Mouse (Mus musculus): ENCODE data around the gene A230072I06Rik. TPM values are rescaled to one million over a fixed set of nuclear protein-coding genes. Genes with fewer than 3 reads are reported as not detected.

Gene A230072I06Rik
- polyA plus RNA-seq, 1 experiment from 2014 or later, result 0.08 TPM

DNA sequence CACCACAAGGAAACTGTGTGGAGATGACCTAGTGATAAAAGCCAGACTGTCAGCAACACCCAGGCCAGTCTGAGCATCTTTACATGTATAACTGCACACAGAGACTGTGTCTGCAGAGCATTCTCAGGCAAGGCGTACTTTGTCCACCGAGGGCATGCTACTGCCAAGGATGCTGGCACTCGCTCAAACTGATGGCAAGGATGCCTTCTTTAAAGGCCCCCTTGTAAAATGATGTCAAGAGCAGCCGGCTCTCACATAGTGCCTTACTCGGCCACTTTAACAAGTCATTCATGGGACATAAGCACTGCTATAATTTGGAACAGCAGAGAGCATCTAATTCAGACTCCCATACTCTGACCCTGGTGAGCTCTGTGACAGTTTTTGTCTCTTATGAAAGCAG, 36.6 kb downstream of the A230072I06Rik start:
- H3K9ac ChIP-seq (ENCODE audit: low read depth, low read length), result no peak overlapping the region
- no peaks in the 10 kb centered on the region for H3K36me3 ChIP-seq (ENCODE audit: control insufficient read depth, insufficient read depth, low read length)
- 45% methylated on average over 5 of the region's 5 CpGs for WGBS
- no peaks in the 10 kb centered on the region for H3K9me3 ChIP-seq (ENCODE audit: control insufficient read depth, low read length)
- H3K4me1 ChIP-seq (ENCODE audit: control insufficient read depth, insufficient read depth, low read depth, low read length), result peaks cover 24% of the 10 kb centered on the region
- peak; percentile 22; the same call in 1 of the 2 replicates for ATAC-seq
- no peak overlapping the region for H3K4me2 ChIP-seq (ENCODE audit: low read length)
- peaks cover 19% of the 10 kb centered on the region for H3K27me3 ChIP-seq (replicated peaks; ENCODE audit: control insufficient read depth, insufficient read depth, low read length)
- no peak overlapping the region for H3K27ac ChIP-seq (ENCODE audit: low read depth, low read length)
- H3K4me3 ChIP-seq (ENCODE audit: low read length), result no peak overlapping the region

DNA sequence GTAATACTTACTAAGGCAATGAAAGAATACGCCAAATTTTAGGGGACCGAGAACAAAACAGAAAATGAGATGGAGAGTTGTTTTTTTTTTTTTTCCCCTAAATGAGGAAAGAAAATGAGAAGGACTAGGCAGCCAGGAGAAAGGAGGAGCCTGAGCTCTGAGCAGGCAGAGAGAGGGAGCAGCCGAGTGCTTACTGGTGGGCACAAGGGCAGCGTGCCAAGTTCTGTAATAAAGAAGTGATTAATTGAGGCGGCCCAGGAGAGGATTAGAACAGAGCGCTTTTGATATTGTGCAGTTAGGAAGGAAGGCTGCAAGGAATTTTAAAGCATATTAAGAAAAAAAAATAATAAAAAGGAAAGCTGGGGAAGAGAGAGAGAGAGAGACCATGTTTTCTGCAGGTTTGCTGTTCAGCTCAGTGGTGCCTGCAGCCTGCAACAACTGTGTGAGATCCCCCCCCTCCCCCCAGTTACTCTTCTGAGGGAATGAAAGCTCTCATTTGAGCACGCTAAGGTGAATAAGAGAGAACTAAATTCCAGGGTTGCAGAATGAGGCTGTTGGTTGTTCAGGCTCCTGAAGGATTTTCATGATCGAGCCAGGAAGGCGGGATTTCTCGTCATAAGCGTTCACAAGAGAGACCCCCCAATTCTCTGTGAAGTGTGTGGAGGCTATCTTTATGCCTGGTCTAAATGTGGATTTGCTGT, 41.3 kb downstream of the A230072I06Rik start:
- peak overlapping the region; percentile 63; the same call in 1 of the 2 replicates for H3K27ac ChIP-seq (ENCODE audit: low read depth, low read length)
- H3K9me3 ChIP-seq (ENCODE audit: control insufficient read depth, low read length), result no peaks in the 10 kb centered on the region
- 33% methylated on average over 11 of the region's 11 CpGs for WGBS
- no peak overlapping the region for H3K9ac ChIP-seq (ENCODE audit: low read depth, low read length)
- H3K36me3 ChIP-seq (ENCODE audit: control insufficient read depth, insufficient read depth, low read length), result no peaks in the 10 kb centered on the region
- H3K27me3 ChIP-seq (replicated peaks; ENCODE audit: control insufficient read depth, insufficient read depth, low read length), result peaks cover 36% of the 10 kb centered on the region
- peaks cover 18% of the 10 kb centered on the region for H3K4me1 ChIP-seq (ENCODE audit: control insufficient read depth, insufficient read depth, low read depth, low read length)
- no peak overlapping the region for H3K4me3 ChIP-seq (ENCODE audit: low read length)
- ATAC-seq, result peak; percentile 83
- H3K4me2 ChIP-seq (ENCODE audit: low read length), result peak overlapping the region; percentile 22

DNA sequence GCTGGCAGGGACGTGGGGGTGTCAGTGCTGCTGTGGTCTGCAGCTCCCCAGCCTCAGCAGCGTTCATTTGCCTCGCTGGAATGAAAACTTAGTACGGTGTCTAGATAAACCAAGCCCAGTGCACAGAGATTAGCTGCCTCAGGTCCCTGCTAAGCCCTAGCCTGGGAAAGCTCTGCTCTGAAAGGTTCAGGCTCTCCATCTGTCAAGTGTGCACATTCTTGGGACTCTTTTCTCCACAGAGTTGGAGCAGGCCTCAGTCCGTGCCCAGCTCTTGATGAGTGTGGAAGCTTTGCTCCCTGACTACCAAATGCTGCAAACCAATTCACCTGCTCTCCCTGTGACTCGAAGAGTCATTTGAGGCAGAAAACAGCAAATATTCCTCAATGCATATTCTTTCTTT, 43.5 kb downstream of the A230072I06Rik start:
- Histone ChIP-seq H3K4me3 (ENCODE audit: low read length) (no peak overlapping the region), H3K36me3 (ENCODE audit: control insufficient read depth, insufficient read depth, low read length) (no peaks in the 10 kb centered on the region), H3K27ac (ENCODE audit: low read depth, low read length) (no peak overlapping the region), H3K27me3 (replicated peaks; ENCODE audit: control insufficient read depth, insufficient read depth, low read length) (peaks cover 29% of the 10 kb centered on the region), H3K9ac (ENCODE audit: low read depth, low read length) (no peak overlapping the region), H3K4me1 (ENCODE audit: control insufficient read depth, insufficient read depth, low read depth, low read length) (peaks cover 26% of the 10 kb centered on the region), H3K4me2 (ENCODE audit: low read length) (no peak overlapping the region), H3K9me3 (ENCODE audit: control insufficient read depth, low read length) (no peaks in the 10 kb centered on the region)
- WGBS, result 71% methylated on average over 6 of the region's 6 CpGs
- ATAC-seq, result no peak

DNA sequence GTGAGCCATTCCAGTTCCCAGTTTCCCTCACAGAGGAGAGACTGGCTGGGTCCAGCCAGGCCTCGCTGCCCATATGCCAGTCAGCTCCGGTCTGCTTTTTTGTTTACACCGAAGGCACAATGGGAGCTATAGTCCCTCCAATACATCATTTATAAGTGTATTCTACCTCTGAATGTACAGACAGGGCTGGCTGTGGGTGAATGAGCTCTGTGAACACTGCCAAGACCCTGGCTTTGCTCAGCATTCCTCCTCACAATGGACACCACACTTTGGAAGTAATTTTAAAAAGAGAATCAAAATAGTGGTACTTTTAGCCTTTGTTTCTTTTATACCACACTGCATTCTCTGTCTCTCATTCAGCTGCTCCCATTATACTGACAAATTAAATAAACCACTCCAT, 44.6 kb downstream of the A230072I06Rik start:
- Histone ChIP-seq H3K4me2 (ENCODE audit: low read length) (no peak overlapping the region), H3K36me3 (ENCODE audit: control insufficient read depth, insufficient read depth, low read length) (no peaks in the 10 kb centered on the region), H3K9ac (ENCODE audit: low read depth, low read length) (no peak overlapping the region), H3K9me3 (ENCODE audit: control insufficient read depth, low read length) (no peaks in the 10 kb centered on the region), H3K4me3 (ENCODE audit: low read length) (no peak overlapping the region), H3K27ac (ENCODE audit: low read depth, low read length) (no peak overlapping the region), H3K4me1 (ENCODE audit: control insufficient read depth, insufficient read depth, low read depth, low read length) (peaks cover 38% of the 10 kb centered on the region), H3K27me3 (replicated peaks; ENCODE audit: control insufficient read depth, insufficient read depth, low read length) (peaks cover 25% of the 10 kb centered on the region)
- ATAC-seq, result peak; percentile 64
- WGBS, result 30% methylated on average over 3 of the region's 3 CpGs

DNA sequence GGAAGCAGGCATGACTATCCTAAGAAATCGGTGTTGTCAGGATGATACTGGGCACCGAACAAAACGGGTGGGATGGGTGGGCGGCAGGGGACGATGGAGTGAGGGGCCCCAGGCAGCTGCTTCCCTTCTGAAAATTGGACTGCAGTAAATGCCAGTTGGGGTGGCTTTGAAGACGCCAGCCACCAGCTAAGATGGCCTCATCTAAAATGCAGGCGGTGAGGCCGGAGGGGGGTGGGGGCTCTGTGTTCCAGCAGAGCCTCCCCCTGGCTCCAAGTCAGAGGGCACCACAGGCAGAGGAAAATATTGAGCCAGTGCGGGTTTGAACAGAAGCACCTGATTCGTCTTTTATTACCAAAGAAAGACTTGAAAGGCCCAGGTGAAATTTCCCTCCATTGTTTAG, 45.9 kb downstream of the A230072I06Rik start:
- no peak for ATAC-seq
- Histone ChIP-seq H3K36me3 (ENCODE audit: control insufficient read depth, insufficient read depth, low read length) (no peaks in the 10 kb centered on the region), H3K9me3 (ENCODE audit: control insufficient read depth, low read length) (no peaks in the 10 kb centered on the region), H3K9ac (ENCODE audit: low read depth, low read length) (no peak overlapping the region), H3K4me2 (ENCODE audit: low read length) (no peak overlapping the region; the same call in 1 of the 2 replicates), H3K27me3 (replicated peaks; ENCODE audit: control insufficient read depth, insufficient read depth, low read length) (peaks cover 26% of the 10 kb centered on the region), H3K27ac (ENCODE audit: low read depth, low read length) (no peak overlapping the region), H3K4me3 (ENCODE audit: low read length) (no peak overlapping the region), H3K4me1 (ENCODE audit: control insufficient read depth, insufficient read depth, low read depth, low read length) (peaks cover 38% of the 10 kb centered on the region)
- WGBS, result 23% methylated on average over 10 of the region's 10 CpGs

DNA sequence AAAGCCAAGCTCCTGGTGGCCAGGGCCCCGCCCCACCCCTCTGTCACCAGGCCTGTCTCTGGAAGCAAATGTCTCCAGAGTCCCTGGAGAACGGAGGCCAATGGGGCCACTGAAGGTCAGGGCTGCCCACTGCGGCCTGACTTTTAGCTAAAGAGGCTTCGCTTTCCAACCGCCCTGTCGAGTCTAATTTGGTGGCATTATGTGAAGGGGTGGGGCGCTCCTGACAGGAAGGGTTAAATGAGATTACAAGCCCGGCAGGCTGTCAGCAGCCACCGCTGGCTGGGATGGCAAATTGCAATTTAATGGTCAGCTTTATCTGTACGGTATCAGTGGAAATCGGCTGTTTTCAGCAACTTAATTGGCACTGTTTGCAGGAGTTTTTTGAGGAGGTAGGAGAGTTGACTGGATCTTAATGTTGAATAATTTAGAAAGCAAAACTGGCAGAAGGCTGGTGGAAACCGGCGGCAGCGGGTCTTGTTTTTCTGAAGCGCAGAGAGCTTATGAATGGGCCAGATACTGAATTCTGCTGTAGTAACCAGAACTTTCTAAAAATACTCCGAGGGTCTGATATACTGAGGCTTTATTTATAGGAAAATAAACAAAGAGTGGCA, 46.5 kb downstream of the A230072I06Rik start:
- ATAC-seq, result no peak
- Histone ChIP-seq H3K4me2 (ENCODE audit: low read length) (peak overlapping the region; percentile 24; the same call in 1 of the 2 replicates), H3K9ac (ENCODE audit: low read depth, low read length) (peak overlapping the region; percentile 10; the same call in 1 of the 2 replicates), H3K27me3 (replicated peaks; ENCODE audit: control insufficient read depth, insufficient read depth, low read length) (peaks cover 27% of the 10 kb centered on the region), H3K27ac (ENCODE audit: low read depth, low read length) (no peak overlapping the region; the same call in 1 of the 2 replicates), H3K9me3 (ENCODE audit: control insufficient read depth, low read length) (no peaks in the 10 kb centered on the region), H3K4me1 (ENCODE audit: control insufficient read depth, insufficient read depth, low read depth, low read length) (peaks cover 33% of the 10 kb centered on the region), H3K36me3 (ENCODE audit: control insufficient read depth, insufficient read depth, low read length) (no peaks in the 10 kb centered on the region), H3K4me3 (ENCODE audit: low read length) (no peak overlapping the region)
- WGBS, result 14% methylated on average over 16 of the region's 16 CpGs

DNA sequence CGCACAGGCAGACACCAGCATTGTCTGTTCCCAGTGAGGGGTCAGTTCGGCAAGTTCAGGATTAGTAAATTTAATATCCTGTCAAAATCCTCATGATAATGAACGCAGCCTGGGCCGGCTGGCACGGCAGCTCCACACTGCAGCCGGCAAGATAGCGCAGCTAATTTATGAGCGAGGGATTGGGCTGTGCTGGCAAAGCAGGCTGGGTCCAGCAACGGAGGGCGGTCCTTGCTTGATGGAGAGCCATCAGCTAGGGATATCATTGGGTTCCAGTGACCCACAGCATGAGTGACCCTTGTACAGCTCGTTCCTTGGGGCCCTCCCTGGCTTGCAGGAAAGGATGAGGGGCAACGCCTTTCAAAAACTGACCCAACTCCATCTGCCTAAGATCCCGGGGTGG, 48.6 kb downstream of the A230072I06Rik start:
- Histone ChIP-seq H3K9me3 (ENCODE audit: control insufficient read depth, low read length) (no peaks in the 10 kb centered on the region), H3K27ac (ENCODE audit: low read depth, low read length) (no peak overlapping the region), H3K27me3 (replicated peaks; ENCODE audit: control insufficient read depth, insufficient read depth, low read length) (peaks cover 24% of the 10 kb centered on the region), H3K9ac (ENCODE audit: low read depth, low read length) (no peak overlapping the region), H3K36me3 (ENCODE audit: control insufficient read depth, insufficient read depth, low read length) (no peaks in the 10 kb centered on the region), H3K4me1 (ENCODE audit: control insufficient read depth, insufficient read depth, low read depth, low read length) (peaks cover 31% of the 10 kb centered on the region), H3K4me2 (ENCODE audit: low read length) (peak overlapping the region; percentile 31), H3K4me3 (ENCODE audit: low read length) (no peak overlapping the region)
- 27% methylated on average over 13 of the region's 13 CpGs for WGBS
- no peak for ATAC-seq

DNA sequence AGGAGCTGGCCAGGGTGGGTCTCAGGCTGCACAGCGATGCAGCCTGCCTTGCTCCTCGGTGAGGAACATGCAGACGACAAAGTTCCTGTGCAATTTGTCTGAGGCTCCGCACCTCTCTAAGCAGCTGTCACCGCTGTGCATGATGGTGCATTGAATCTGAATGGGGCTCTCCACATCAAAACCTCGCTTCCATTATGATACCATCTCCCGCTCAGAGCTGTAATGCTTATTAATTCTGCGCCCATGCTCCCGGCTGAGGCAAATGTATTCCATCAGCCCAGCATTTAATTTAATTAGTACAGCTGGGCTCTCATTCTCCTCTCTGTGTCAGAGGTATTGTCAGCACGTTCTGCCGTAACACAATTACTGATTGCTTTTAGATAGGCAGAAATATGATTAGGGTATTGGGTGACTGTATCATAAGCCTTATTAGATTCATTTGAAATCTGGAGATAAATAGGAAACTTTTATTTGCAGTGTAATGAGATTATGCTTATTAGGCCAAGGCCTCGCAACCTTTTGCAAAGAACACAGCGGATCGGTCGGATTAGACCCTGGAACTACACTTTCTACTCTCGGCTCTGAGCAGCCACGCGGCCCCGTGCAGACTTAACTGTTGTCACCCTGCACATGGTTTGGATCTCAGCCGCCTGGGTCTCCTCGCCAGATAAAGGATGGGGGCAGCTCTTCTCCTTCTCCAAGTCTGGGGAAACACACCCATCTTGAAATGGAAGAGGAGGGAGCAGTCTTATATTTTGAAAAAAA, 49.3 kb downstream of the A230072I06Rik start:
- 31% methylated on average over 21 of the region's 21 CpGs for WGBS
- Histone ChIP-seq H3K9me3 (ENCODE audit: control insufficient read depth, low read length) (no peaks in the 10 kb centered on the region), H3K9ac (ENCODE audit: low read depth, low read length) (no peak overlapping the region), H3K4me1 (ENCODE audit: control insufficient read depth, insufficient read depth, low read depth, low read length) (peaks cover 31% of the 10 kb centered on the region), H3K27me3 (replicated peaks; ENCODE audit: control insufficient read depth, insufficient read depth, low read length) (peaks cover 19% of the 10 kb centered on the region), H3K4me2 (ENCODE audit: low read length) (peak overlapping the region; percentile 31), H3K4me3 (ENCODE audit: low read length) (no peak overlapping the region), H3K36me3 (ENCODE audit: control insufficient read depth, insufficient read depth, low read length) (no peaks in the 10 kb centered on the region), H3K27ac (ENCODE audit: low read depth, low read length) (no peak overlapping the region)
- peak; percentile 41; the same call in 1 of the 2 replicates for ATAC-seq

DNA sequence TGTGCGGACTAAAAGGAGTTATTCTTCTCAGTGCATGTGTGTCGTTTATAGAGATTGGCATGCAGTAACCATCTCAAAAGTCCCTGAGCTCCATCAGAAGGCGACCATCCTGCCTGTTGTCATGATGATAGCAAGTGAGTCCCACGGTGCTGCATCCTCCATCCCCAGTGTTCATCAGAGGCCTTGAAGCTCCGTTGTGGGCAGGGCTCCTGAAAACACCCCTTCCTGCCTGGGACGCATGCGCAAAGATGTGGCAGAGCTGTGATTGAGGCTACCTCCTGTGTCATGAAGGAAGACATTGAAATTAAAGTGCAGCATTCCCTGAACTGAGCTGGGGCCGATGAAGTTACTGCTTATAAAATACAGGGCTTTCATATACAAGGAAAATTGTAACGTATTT, 49.9 kb downstream of the A230072I06Rik start:
- Histone ChIP-seq H3K4me2 (ENCODE audit: low read length) (no peak overlapping the region), H3K4me3 (ENCODE audit: low read length) (no peak overlapping the region), H3K36me3 (ENCODE audit: control insufficient read depth, insufficient read depth, low read length) (no peaks in the 10 kb centered on the region), H3K9me3 (ENCODE audit: control insufficient read depth, low read length) (no peaks in the 10 kb centered on the region), H3K4me1 (ENCODE audit: control insufficient read depth, insufficient read depth, low read depth, low read length) (peaks cover 31% of the 10 kb centered on the region), H3K27ac (ENCODE audit: low read depth, low read length) (no peak overlapping the region), H3K9ac (ENCODE audit: low read depth, low read length) (no peak overlapping the region), H3K27me3 (replicated peaks; ENCODE audit: control insufficient read depth, insufficient read depth, low read length) (peaks cover 23% of the 10 kb centered on the region)
- ATAC-seq, result no peak
- 60% methylated on average over 9 of the region's 9 CpGs for WGBS

All from hindbrain, embryonic 16.5 days (tissue).